Mouse (Mus musculus) limb, embryonic 14.5 days (tissue): ENCODE measurements around the gene Dmkn. TPM values are rescaled to one million over a fixed set of nuclear protein-coding genes. Genes with fewer than 3 reads are reported as not detected.

Experiments used
- ATAC-seq: fragments of 200-750 bp; cut with Nextera tagmentation; 2 replicates; pipeline ENCODE4 v1.8.0; 2017; ENCODE audit warnings: low read depth, moderate number of reproducible peaks, moderate TSS enrichment; ENCODE audit not compliant: low FRiP score
- DNase-seq: peaks from one replicate; pipeline ENCODE4 v3.0.0-alpha.2; 2015; ENCODE audit warnings: low spot score
- H3K27ac ChIP-seq: fragments of 300-500 bp; sonication (generic); replicated peaks from 2 replicates; pipeline ENCODE4 v1.5.1; 2014; ENCODE audit warnings: low read depth, mild to moderate bottlenecking, low read length, moderate library complexity, mixed read lengths
- H3K27me3 ChIP-seq: fragments of 300-500 bp; sonication (generic); 2 replicates; pipeline ENCODE4 v1.6.1; 2014; ENCODE audit warnings: low read length, mixed read lengths; ENCODE audit not compliant: control insufficient read depth, insufficient read depth
- H3K36me3 ChIP-seq: fragments of 300-500 bp; sonication (generic); 2 replicates; pipeline ENCODE4 v1.6.1; 2014; ENCODE audit warnings: mild to moderate bottlenecking, low read length, moderate library complexity, mixed read lengths; ENCODE audit not compliant: control insufficient read depth, insufficient read depth
- H3K4me1 ChIP-seq: fragments of 300-500 bp; sonication (generic); 2 replicates; pipeline ENCODE4 v1.6.1; 2014; ENCODE audit warnings: antibody characterized with exemption, low read length, mixed read lengths; ENCODE audit not compliant: control insufficient read depth, insufficient read depth
- H3K4me2 ChIP-seq: fragments of 300-500 bp; sonication (generic); replicated peaks from 2 replicates; pipeline ENCODE4 v1.6.1; 2014; ENCODE audit warnings: low read depth, mild to moderate bottlenecking, low read length, moderate library complexity; ENCODE audit not compliant: severe bottlenecking
- H3K4me3 ChIP-seq: fragments of 300-500 bp; sonication (generic); replicated peaks from 2 replicates; pipeline ENCODE4 v1.5.1; 2014; ENCODE audit warnings: low read length
- H3K9ac ChIP-seq: fragments of 300-500 bp; sonication (generic); 2 replicates; pipeline ENCODE4 v1.6.1; 2014; ENCODE audit warnings: mild to moderate bottlenecking, low read depth, low read length, moderate library complexity; ENCODE audit not compliant: severe bottlenecking
- H3K9me3 ChIP-seq: fragments of 300-500 bp; sonication (generic); 2 replicates; pipeline ENCODE4 v1.6.1; 2016; ENCODE audit warnings: low read length; ENCODE audit not compliant: control insufficient read depth
- POLR2A ChIP-seq: fragments of 200-500 bp; IDR thresholded peaks from 2 replicates; pipeline ENCODE4 v1.8.0; 2012; ENCODE audit warnings: inconsistent platforms, mild to moderate bottlenecking, moderate library complexity, borderline replicate concordance; ENCODE audit not compliant: insufficient read depth, insufficient read length; ENCODE audit errors: extremely low read depth
- WGBS: fragments of 180-500 bp; shearing (Covaris S2); extraction: QIAGEN DNeasy Blood & Tissue Kit; methylation state at CpG from one replicate; pipeline ENCODE4 v1.1.7; 2014; 5-methylcytosine and 5-hydroxymethylcytosine counted together
- polyA plus RNA-seq, 2 experiments: library from polyadenylated mRNA; depleted of rRNA in 1 of 2; stranded (reverse) in 1 of 2; unstranded in 1 of 2; fragments of >200 nt; fragmentation: Nextera tagmentation in 1 of 2; extraction: Ambion mirVana in 1 of 2; gene quantifications; 2 replicates each; pipeline versions ENCODE4 v1.2.1 to v1.2.3; 2012 to 2014

The Dmkn gene
- polyA plus RNA-seq, 2 experiments = 151 to 289 TPM

GRCm38 (mm10) chr7:30790141-30790540 is 26.6 kb downstream of the Dmkn start:
- Histone ChIP-seq H3K36me3 (no peaks in the 10 kb centered on the region), H3K27ac (no peak overlapping the region), H3K27me3 (no peaks in the 10 kb centered on the region), H3K4me2 (no peak overlapping the region), H3K9me3 (no peaks in the 10 kb centered on the region), H3K4me3 (no peak overlapping the region), H3K4me1 (no peaks in the 10 kb centered on the region), H3K9ac (no peak overlapping the region)
- no peak for DNase-seq
- no peak for TF ChIP-seq POLR2A
- WGBS = 84% methylated on average over 10 of the region's 10 CpGs
- ATAC-seq = no peak

DNA sequence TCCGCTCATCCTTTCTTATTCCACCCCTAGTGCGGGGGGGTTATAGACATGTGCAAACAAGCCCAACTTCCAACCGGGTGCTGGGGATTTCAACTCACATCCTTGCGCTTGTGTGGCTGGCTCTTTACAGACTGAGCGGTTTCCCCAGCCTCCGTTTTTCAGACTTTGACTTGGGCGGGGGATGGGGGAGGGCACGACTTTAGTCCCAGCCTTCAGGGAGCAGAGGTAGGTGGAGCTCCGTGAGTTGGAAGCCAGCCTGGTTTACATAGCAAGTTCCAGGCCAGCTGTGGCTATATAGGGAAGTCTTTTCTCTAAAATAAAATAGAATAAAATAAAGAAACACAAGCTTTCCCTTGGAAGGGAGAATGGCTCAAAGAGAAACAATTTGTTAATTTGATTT is 28.4 kb downstream of the Dmkn start:
- DNase-seq (peak; percentile 27), ATAC-seq (no peak)
- H3K4me1 ChIP-seq = no peaks in the 10 kb centered on the region
- H3K4me2 ChIP-seq = no peak overlapping the region
- H3K4me3 ChIP-seq = no peak overlapping the region
- H3K36me3 ChIP-seq = no peaks in the 10 kb centered on the region
- H3K9me3 ChIP-seq = no peaks in the 10 kb centered on the region
- 27% methylated on average over 9 of the region's 9 CpGs for WGBS
- no peak for TF ChIP-seq POLR2A
- no peak overlapping the region for H3K9ac ChIP-seq
- no peaks in the 10 kb centered on the region for H3K27me3 ChIP-seq
- no peak overlapping the region for H3K27ac ChIP-seq

DNA sequence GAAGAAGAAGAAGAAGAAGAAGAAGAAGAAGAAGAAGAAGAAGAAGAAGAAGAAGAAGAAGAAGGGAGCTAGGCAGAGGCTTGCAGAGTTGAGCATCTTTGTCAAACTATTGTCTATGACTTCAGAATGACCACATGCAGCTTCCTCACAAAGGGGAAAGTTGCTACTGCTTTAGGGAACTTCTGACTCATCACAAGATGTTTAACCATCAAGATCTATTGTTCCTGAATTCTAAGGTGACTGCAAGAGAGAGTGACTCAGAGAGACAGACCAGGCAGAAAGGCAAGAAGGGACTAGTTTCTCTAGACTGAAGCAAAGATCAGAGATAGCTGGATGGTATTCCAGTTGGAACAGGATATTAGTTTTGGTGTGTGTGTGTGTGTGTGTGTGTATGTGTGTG is 31.4 kb downstream of the Dmkn start:
- Histone ChIP-seq H3K4me2 (no peak overlapping the region), H3K9me3 (no peaks in the 10 kb centered on the region), H3K27ac (no peak overlapping the region), H3K4me3 (no peak overlapping the region), H3K27me3 (no peaks in the 10 kb centered on the region), H3K36me3 (no peaks in the 10 kb centered on the region), H3K9ac (no peak overlapping the region), H3K4me1 (no peaks in the 10 kb centered on the region)
- DNase-seq = no peak
- no peak for TF ChIP-seq POLR2A
- ATAC-seq = no peak

- Histone ChIP-seq H3K4me2 (no peak overlapping the region), H3K9me3 (peaks cover 5% of the 10 kb centered on the region), H3K36me3 (no peaks in the 10 kb centered on the region), H3K9ac (no peak overlapping the region), H3K27me3 (no peaks in the 10 kb centered on the region), H3K4me3 (no peak overlapping the region), H3K4me1 (no peaks in the 10 kb centered on the region), H3K27ac (no peak overlapping the region)
- DNase-seq (peak; percentile 45), ATAC-seq (no peak)
- TF ChIP-seq POLR2A = no peak
- 70% methylated on average over 1 of the region's 1 CpGs for WGBS
Observed at GRCm38 (mm10) chr7:30796790-30797189, 33.2 kb downstream of the Dmkn start.

- DNase-seq (no peak), ATAC-seq (no peak)
- Histone ChIP-seq H3K9me3 (peaks cover 8% of the 10 kb centered on the region), H3K4me1 (no peaks in the 10 kb centered on the region), H3K4me3 (no peak overlapping the region), H3K27me3 (no peaks in the 10 kb centered on the region), H3K9ac (no peak overlapping the region), H3K4me2 (no peak overlapping the region), H3K27ac (no peak overlapping the region), H3K36me3 (no peaks in the 10 kb centered on the region)
- TF ChIP-seq POLR2A = no peak
Observed at GRCm38 (mm10) chr7:30800653-30801052, 37.1 kb downstream of the Dmkn start.

GRCm38 (mm10) chr7:30803256-30803655 is 39.7 kb downstream of the Dmkn start:
- no peaks in the 10 kb centered on the region for H3K36me3 ChIP-seq
- H3K4me2 ChIP-seq = no peak overlapping the region
- WGBS = 94% methylated on average over 3 of the region's 3 CpGs
- no peak overlapping the region for H3K27ac ChIP-seq
- ATAC-seq (no peak), DNase-seq (no peak)
- no peak for TF ChIP-seq POLR2A
- H3K27me3 ChIP-seq = no peaks in the 10 kb centered on the region
- H3K9me3 ChIP-seq = peaks cover 8% of the 10 kb centered on the region
- H3K4me3 ChIP-seq = no peak overlapping the region
- no peak overlapping the region for H3K9ac ChIP-seq
- no peaks in the 10 kb centered on the region for H3K4me1 ChIP-seq
